Mouse (Mus musculus): ENCODE results near the gene Gm11168. TPM values are rescaled to one million over a fixed set of nuclear protein-coding genes. Genes with fewer than 3 reads are reported as not detected.

Gene Gm11168
- total RNA-seq (2023): 1 to 10 TPM in 1 of 2 experiments, not detected in 1; 1.3 TPM

DNA sequence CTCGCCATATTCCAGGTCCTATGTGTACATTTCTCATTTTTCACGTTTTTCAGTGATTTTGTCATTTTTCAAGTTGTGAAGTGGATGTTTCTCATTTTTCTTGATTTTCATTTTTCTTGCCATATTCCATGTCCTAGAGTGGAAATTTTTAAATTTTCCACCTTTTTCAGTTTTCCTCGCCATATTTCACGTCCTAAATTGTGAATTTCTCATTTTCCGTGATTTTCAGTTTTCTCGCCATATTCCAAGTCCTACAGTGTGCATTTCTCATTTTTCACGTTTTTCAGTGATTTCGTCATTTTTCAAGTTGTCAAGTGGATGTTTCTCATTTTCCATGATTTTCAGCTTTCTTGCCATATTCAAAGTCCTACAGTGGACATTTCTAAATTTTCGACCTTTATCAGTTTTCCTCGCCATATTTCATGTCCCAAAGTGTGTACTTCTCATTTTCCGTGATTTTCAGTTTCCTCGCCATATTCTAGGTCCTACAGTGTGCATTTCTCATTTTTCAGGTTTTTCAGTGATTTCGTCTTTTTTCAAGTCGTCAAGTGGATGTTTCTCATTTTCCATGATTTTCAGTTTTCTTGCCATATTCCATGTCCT is at the start of gene Gm11168:
TSS of gene Gm11168 (plus strand) at position 553 of the 603 bp plus-strand sequence.

GRCm38 (mm10) chr9:3000445-3000972 is 2.6 kb upstream of the Gm11168 start, which contains the start of gene Gm10722:
Gene Gm10722 (plus strand): TSS chr9:3000922.

GRCm38 (mm10) chr9:3012733-3013279 is 9.7 kb downstream of the Gm11168 start, which contains the start of gene Gm10721:
Gene Gm10721 (plus strand): TSS chr9:3013140.

DNA sequence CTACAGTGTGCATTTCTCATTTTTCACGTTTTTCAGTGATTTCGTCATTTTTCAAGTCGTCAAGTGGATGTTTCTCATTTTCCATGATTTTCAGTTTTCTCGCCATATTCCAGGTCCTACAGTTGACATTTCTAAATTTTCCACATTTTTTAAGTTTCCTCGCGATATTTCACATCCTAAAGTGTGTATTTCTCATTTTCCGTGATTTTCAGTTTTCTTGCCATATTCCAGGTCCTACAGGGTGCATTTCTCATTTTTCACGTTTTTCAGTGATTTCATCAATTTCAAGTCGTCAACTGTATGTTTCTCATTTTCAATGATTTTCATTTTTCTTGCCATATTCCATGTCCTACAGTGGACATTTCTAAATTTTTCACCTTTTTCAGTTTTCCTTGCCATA is 12.2 kb downstream of the Gm11168 start, which contains the start of gene Gm10720:
TSS of gene Gm10720 (plus strand) at position 301 of the 400 bp plus-strand sequence.

DNA sequence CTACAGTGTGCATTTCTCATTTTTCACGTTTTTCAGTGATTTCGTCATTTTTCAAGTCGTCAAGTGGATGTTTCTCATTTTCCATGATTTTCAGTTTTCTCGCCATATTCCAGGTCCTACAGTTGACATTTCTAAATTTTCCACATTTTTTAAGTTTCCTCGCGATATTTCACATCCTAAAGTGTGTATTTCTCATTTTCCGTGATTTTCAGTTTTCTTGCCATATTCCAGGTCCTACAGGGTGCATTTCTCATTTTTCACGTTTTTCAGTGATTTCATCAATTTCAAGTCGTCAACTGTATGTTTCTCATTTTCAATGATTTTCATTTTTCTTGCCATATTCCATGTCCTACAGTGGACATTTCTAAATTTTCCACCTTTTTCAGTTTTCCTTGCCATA is 14.0 kb downstream of the Gm11168 start, which contains the start of gene Gm10719:
TSS of gene Gm10719 (plus strand) at position 301 of the 400 bp plus-strand sequence.

DNA sequence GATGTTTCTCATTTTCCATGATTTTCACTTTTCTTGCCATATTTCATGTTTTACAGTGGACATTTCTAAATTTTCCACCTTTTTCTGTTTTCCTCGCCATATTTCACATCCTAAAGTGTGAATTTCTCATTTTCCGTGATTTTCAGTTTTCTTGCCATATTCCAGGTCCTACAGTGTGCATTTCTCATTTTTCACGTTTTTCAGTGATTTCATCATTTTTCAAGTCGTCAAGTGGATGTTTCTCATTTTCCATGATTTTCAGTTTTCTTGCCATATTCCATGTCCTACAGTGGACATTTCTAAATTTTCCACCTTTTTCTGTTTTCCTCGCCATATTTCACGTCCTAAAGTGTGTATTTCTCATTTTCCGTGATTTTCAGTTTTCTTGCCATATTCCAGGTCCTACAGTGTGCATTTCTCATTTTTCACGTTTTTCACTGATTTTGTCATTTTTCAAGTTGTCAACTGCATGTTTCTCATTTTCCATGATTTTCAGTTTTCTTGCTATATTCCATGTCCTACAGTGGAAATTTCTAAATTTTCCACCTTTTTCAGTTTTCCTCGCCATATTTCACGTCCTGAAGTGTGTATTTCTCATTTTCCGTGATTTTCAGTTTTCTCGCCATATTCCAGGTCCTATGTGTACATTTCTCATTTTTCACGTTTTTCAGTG is 20.3 kb downstream of the Gm11168 start, which contains the start of gene Gm10718:
TSS of gene Gm10718 (plus strand) at position 236 of the 673 bp plus-strand sequence.

GRCm38 (mm10) chr9:3024912-3025467 is 21.8 kb downstream of the Gm11168 start, which contains the start of gene Gm10717:
Gene Gm10717 (plus strand): TSS chr9:3025417.

GRCm38 (mm10) chr9:3034299-3034698 is 31.2 kb downstream of the Gm11168 start, which contains the start of gene Gm17535:
Gene Gm17535 (plus strand): TSS chr9:3034599.

DNA sequence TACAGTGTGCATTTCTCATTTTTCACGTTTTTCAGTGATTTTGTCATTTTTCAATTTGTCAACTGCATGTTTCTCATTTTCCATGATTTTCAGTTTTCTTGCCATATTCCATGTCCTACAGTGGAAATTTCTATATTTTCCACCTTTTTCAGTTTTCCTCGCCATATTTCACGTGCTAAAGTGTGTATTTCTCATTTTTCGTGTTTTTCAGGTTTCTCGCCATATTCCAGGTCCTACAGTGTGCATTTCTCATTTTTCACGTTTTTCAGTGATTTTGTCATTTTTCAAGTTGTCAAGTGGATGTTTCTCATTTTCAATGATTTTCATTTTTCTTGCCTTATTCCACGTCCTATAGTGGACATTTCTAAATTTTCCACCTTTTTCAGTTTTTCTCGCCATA is 33.4 kb downstream of the Gm11168 start, which contains the start of gene Gm10715:
TSS of gene Gm10715 (plus strand) at position 301 of the 400 bp plus-strand sequence.

Other genes starting within 250 kb of the Gm11168 start
- gene Gm10722, start 2.4 kb upstream of the Gm11168 start, total RNA-seq (2023): not detected
- gene Gm10721, start 9.8 kb downstream of the Gm11168 start, total RNA-seq (2023): 1 to 10 TPM; 1.5 to 4.6 TPM
- 1 to 10 TPM in 1 of 2 experiments, not detected in 1; 1.8 TPM for gene Gm10720, start 12.3 kb downstream of the Gm11168 start, total RNA-seq (2023)
- 1 to 10 TPM; 3.2 to 4.5 TPM for gene Gm10719, start 14.1 kb downstream of the Gm11168 start, total RNA-seq (2023)
- 1 to 10 TPM; 3.5 to 6.1 TPM for gene Gm10718, start 20.2 kb downstream of the Gm11168 start, total RNA-seq (2023)
- gene Gm10717, start 22.1 kb downstream of the Gm11168 start, total RNA-seq (2023): 1 to 10 TPM; 1.3 to 1.6 TPM
- not detected for gene Gm17535, start 31.3 kb downstream of the Gm11168 start, total RNA-seq (2023)
- not detected for gene Gm10715, start 33.5 kb downstream of the Gm11168 start, total RNA-seq (2023)